Mouse (Mus musculus) cerebellum, adult 2 months (tissue): ENCODE data around the gene Hcfc1r1.

Experiments
- CTCF ChIP-seq: fragments of 200-500 bp; IDR thresholded peaks from 2 replicates; pipeline ENCODE4 v1.5.1; 2011; ENCODE audit warnings: low read depth, mild to moderate bottlenecking, control low read depth, low read length, moderate library complexity, borderline replicate concordance; ENCODE audit not compliant: insufficient read depth
- POLR2A ChIP-seq: fragments of 200-500 bp; IDR thresholded peaks from 2 replicates; pipeline ENCODE4 v1.6.1; 2011; ENCODE audit warnings: low read length, control low read depth, borderline replicate concordance; ENCODE audit not compliant: insufficient read depth

GRCm38 (mm10) chr17:23677236-23677679 lies 3.9 kb downstream of the Hcfc1r1 start, which contains the start of gene Tnfrsf12a:
- TF ChIP-seq CTCF = no peak
- TF ChIP-seq POLR2A = peak; percentile 94
